Comparison of ENCODE assay signal across 8 mouse cellular contexts in genomic region chr9:45146267-45146597, GRCm38 (mm10). TPM values are rescaled to one million over a fixed set of nuclear protein-coding genes. Genes with fewer than 3 reads are reported as not detected.
DNase-seq lines count a peak whose midpoint lies in the region; ATAC-seq lines count a peak whose summit lies in the region.

No protein-coding gene starts in this region.

- peak overlapping the region; percentile 50 for H3K4me2 ChIP-seq in forebrain, embryonic 15.5 days (replicated peaks)
- H3K4me2 ChIP-seq in hindbrain, embryonic 14.5 days (replicated peaks) = peak overlapping the region; percentile 63

- H3K4me3 ChIP-seq in forebrain, embryonic 15.5 days = peak overlapping the region; percentile 32
- peak overlapping the region; percentile 27 for H3K4me3 ChIP-seq in hindbrain, embryonic 14.5 days (replicated peaks; ENCODE audit: low read length)

- ATAC-seq in forebrain, embryonic 15.5 days (replicated peaks) = 0 out of 2 replicates have a peak, but pooled peaks have one; percentile 26
- no peak for ATAC-seq in hindbrain, embryonic 14.5 days (ENCODE audit: low FRiP score)

- H3K27ac ChIP-seq in forebrain, embryonic 15.5 days (replicated peaks) = no peak overlapping the region
- no peak overlapping the region for H3K27ac ChIP-seq in hindbrain, embryonic 14.5 days

- H3K36me3 ChIP-seq in forebrain, embryonic 15.5 days = no peaks in the 10 kb centered on the region
- H3K36me3 ChIP-seq in hindbrain, embryonic 14.5 days (replicated peaks; ENCODE audit: control insufficient read depth, insufficient read depth) = no peaks in the 10 kb centered on the region

- H3K9me3 ChIP-seq in forebrain, embryonic 15.5 days = no peaks in the 10 kb centered on the region
- H3K9me3 ChIP-seq in hindbrain, embryonic 14.5 days (ENCODE audit: control insufficient read depth, low read length) = no peaks in the 10 kb centered on the region

- H3K9ac ChIP-seq in forebrain, embryonic 15.5 days (replicated peaks) = peak overlapping the region; percentile 5; the same call in 1 of the 2 replicates
- H3K9ac ChIP-seq in hindbrain, embryonic 14.5 days = peak overlapping the region; percentile 44

- WGBS in forebrain, embryonic 15.5 days = 1% methylated on average over 5 of the region's 5 CpGs
- WGBS in hindbrain, embryonic 14.5 days = under 1% methylated on average over 5 of the region's 5 CpGs

- DNase-seq in MN1 (ENCODE audit: low spot score) = peak; percentile 40
- DNase-seq in cerebellum, adult 11-12 months = peak; percentile 69
- DNase-seq in hindbrain, embryonic 14.5 days (ENCODE audit: low spot score) = peak; percentile 87
- DNase-seq in layer of hippocampus, postnatal 14 days (ENCODE audit: low spot score in 2 of 2) = peak; percentile 76 to 81
- peak; percentile 71 for DNase-seq in lung, postnatal 36 days
- peak; percentile 77 for DNase-seq in right cerebral cortex, adult 18-20 months
- DNase-seq in urinary bladder, adult 2 months (ENCODE audit: low spot score) = peak; percentile 38

- peaks cover 9% of the 10 kb centered on the region for H3K4me1 ChIP-seq in forebrain, embryonic 15.5 days
- peaks cover 7% of the 10 kb centered on the region; the same call in 1 of the 2 replicates for H3K4me1 ChIP-seq in hindbrain, embryonic 14.5 days (replicated peaks; ENCODE audit: control insufficient read depth, insufficient read depth, low read length)

- peaks cover 70% of the 10 kb centered on the region for H3K27me3 ChIP-seq in forebrain, embryonic 15.5 days
- peaks cover 53% of the 10 kb centered on the region for H3K27me3 ChIP-seq in hindbrain, embryonic 14.5 days (ENCODE audit: control insufficient read depth, insufficient read depth, low read length)

RNA-seq across cellular contexts. Expression of gene Scn4b, which starts 8.0 kb away (rescaled TPM):
- 0.10 and 0.34 TPM in 2 replicates for polyA plus RNA-seq in forebrain, embryonic 15.5 days (2015; fragmentation: Nextera tagmentation; extraction: Ambion mirVana)
- polyA plus RNA-seq in hindbrain, embryonic 14.5 days (2014; fragmentation: Nextera tagmentation; extraction: Ambion mirVana) = 0.07 and 0.17 TPM in 2 replicates
- 1 to 10 TPM; 6.0 to 8.2 TPM for total RNA-seq in layer of hippocampus, postnatal 14 days (2021)
- 0.98 and 1.3 TPM in 2 replicates for polyA plus RNA-seq in urinary bladder, adult 2 months (2012; rRNA removed)

RNA-seq across cellular contexts. Expression of gene Scn2b, which starts 28.6 kb away (rescaled TPM):
- 5.3 and 5.7 TPM in 2 replicates for polyA plus RNA-seq in forebrain, embryonic 15.5 days (2015; fragmentation: Nextera tagmentation; extraction: Ambion mirVana)
- polyA plus RNA-seq in hindbrain, embryonic 14.5 days (2014; fragmentation: Nextera tagmentation; extraction: Ambion mirVana) = 6.9 and 8.1 TPM in 2 replicates
- total RNA-seq in layer of hippocampus, postnatal 14 days (2021) = 100 to 1,000 TPM; 162 to 166 TPM
- 0.33 and 0.44 TPM in 2 replicates for polyA plus RNA-seq in urinary bladder, adult 2 months (2012; rRNA removed)

RNA-seq across cellular contexts. Expression of gene BC049352, which starts 35.6 kb away (rescaled TPM):
- 0.10 TPM in 1 of 2 replicates, not detected in the other for polyA plus RNA-seq in forebrain, embryonic 15.5 days (2015; fragmentation: Nextera tagmentation; extraction: Ambion mirVana)
- polyA plus RNA-seq in hindbrain, embryonic 14.5 days (2014; fragmentation: Nextera tagmentation; extraction: Ambion mirVana) = not detected in 2 replicates
- under 1 TPM in 1 of 2 experiments, not detected in 1; 0.21 TPM for total RNA-seq in layer of hippocampus, postnatal 14 days (2021)
- polyA plus RNA-seq in urinary bladder, adult 2 months (2012; rRNA removed) = 0.06 TPM in 2 replicates

RNA-seq across cellular contexts. Expression of gene Tmprss4, which starts 57.7 kb away (rescaled TPM):
- not detected in 2 replicates for polyA plus RNA-seq in forebrain, embryonic 15.5 days (2015; fragmentation: Nextera tagmentation; extraction: Ambion mirVana)
- polyA plus RNA-seq in hindbrain, embryonic 14.5 days (2014; fragmentation: Nextera tagmentation; extraction: Ambion mirVana) = not detected in 2 replicates
- total RNA-seq in layer of hippocampus, postnatal 14 days (2021) = not detected
- 5.6 and 5.9 TPM in 2 replicates for polyA plus RNA-seq in urinary bladder, adult 2 months (2012; rRNA removed)
